Mouse (Mus musculus): Measurements from ENCODE around the gene Naa25. TPM values are rescaled to one million over a fixed set of nuclear protein-coding genes. Genes with fewer than 3 reads are reported as not detected.
"Not testable (repeated sequence)": the region's sequence is repeated elsewhere in the genome, so short reads cannot be mapped to it uniquely, and the experiment has no call there.

The Naa25 gene
- 6.2 and 10.0 TPM in 2 replicates for polyA plus RNA-seq (2012; rRNA removed)

DNA sequence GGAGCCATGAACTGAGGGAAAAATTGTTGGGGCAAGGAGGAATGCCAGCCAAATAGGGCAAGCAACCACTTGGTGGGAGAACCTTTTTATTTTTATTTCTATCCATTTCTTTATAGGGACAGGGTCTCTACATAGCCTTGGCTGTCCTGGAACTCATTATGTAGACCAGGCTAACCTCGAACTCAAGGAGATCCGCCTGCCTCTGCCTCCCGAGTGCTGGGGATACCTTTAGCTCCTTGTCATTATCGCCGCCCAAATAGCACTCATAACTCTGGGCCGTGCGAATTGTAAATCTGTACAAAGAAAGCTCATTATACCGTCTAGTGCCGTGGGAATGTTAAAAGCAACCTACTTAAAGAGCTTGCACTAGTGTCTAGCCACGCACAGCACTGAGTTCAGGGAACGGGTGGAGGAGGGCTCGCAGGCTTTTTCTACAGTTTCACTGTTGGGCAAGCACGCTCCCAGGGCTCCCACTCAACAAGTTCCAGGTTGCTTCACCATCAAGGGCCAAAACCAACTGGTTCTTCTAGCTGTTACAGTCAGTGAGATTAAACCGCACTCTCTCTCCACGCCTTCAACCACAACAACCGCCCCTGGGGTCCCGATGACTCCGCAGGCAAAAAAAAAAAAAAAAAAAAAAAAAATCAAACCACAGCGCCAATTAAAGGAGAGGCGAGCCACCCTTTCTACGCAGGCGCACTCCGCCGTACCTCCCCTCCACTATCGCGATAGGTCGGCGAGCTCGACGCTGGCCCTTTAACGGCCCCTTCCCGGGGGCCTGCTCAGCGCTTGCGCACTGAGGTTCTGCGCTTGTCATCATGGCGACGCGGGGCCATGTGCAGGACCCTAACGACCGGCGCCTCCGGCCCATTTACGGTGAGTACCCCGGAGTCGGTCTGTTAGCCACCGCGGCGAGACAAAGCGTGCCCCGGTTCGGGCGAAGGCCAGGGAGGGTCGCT, at the start of gene Naa25:
TSS of gene Naa25 (plus strand) at position 750 of the 959 bp plus-strand sequence.
- peak; percentile 65; the same call in 1 of the 2 replicates for TF ChIP-seq POLR2A (IDR thresholded peaks at IDR 0.05; ENCODE audit: borderline replicate concordance, extremely low read depth, low read depth, low read length)
- TF ChIP-seq CTCF (IDR thresholded peaks at IDR 0.05; ENCODE audit: insufficient read depth, low read length): no peak
- H3K4me3 ChIP-seq (replicated peaks; ENCODE audit: extremely low read depth, low read depth, low read length): peak within 1 kb of the TSS; percentile 96
- DNase-seq: peak; percentile 93
- WGBS: 6% methylated on average over 53 of the region's 53 CpGs
- H3K4me1 ChIP-seq (ENCODE audit: control insufficient read depth, insufficient read depth, low read length): peaks cover 10% of the 10 kb centered on the region; the same call in 1 of the 2 replicates

DNA sequence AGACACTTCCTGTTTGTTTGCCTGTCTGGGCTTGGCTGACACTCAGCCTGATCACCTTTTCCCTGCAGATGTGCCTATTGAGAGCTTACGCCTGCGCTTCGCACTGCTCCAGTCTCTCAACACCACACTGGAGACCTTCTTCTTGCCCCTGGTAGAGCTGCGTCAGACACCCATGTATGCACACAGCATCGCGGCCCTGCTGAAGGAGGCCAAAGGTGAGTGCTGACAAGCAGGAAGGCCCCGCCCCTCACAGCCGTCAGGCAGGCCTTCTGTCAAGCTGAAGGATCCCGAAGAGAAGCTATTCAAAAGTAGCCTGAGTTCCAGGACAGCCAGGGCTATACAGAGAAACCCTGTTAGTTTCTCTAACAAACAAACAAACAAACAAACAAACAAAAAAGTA, 38.5 kb upstream of the Naa25 start:
- DNase-seq: no peak
- 61% methylated on average over 9 of the region's 9 CpGs for WGBS

GRCm38 (mm10) chr5:121361696-121362095, 36.0 kb upstream of the Naa25 start:
- 78% methylated on average over 5 of the region's 5 CpGs for WGBS
- DNase-seq: no peak
- Histone ChIP-seq H3K4me3 (replicated peaks; ENCODE audit: extremely low read depth, low read depth, low read length) (no peak overlapping the region), H3K4me1 (ENCODE audit: control insufficient read depth, insufficient read depth, low read length) (no peaks in the 10 kb centered on the region)
- no peak for TF ChIP-seq POLR2A (IDR thresholded peaks at IDR 0.05; ENCODE audit: borderline replicate concordance, extremely low read depth, low read depth, low read length)
- TF ChIP-seq CTCF (IDR thresholded peaks at IDR 0.05; ENCODE audit: insufficient read depth, low read length): no peak

More for the DNA sequence above, 38.5 kb upstream of the Naa25 start:
- Histone ChIP-seq H3K4me1 (ENCODE audit: control insufficient read depth, insufficient read depth, low read length) (no peaks in the 10 kb centered on the region), H3K4me3 (replicated peaks; ENCODE audit: extremely low read depth, low read depth, low read length) (no peak overlapping the region)
- TF ChIP-seq CTCF (IDR thresholded peaks at IDR 0.05; ENCODE audit: insufficient read depth, low read length): no peak
- no peak for TF ChIP-seq POLR2A (IDR thresholded peaks at IDR 0.05; ENCODE audit: borderline replicate concordance, extremely low read depth, low read depth, low read length)

DNA sequence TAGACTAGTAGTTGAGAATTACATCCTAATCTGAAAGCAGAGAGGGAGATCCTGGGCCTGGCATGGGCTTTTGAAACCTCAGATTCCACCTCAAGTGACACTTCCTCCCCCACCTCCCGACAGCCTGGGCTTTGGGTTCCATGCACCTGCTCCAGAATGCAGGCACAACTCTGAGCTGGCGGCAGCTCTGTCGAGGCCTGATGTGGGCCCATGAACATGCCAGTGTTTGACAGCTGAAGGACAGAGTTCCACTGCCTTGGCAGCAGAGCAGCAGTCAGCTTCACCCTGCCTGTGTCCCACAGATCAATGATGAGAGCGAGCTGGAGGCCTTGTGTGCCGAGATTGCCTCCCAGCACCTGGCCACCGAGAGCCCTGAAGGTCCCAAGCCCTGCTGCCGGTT, 34.3 kb upstream of the Naa25 start:
- WGBS: 87% methylated on average over 7 of the region's 7 CpGs
- Histone ChIP-seq H3K4me1 (ENCODE audit: control insufficient read depth, insufficient read depth, low read length) (no peaks in the 10 kb centered on the region), H3K4me3 (replicated peaks; ENCODE audit: extremely low read depth, low read depth, low read length) (no peak overlapping the region)
- no peak for TF ChIP-seq CTCF (IDR thresholded peaks at IDR 0.05; ENCODE audit: insufficient read depth, low read length)
- TF ChIP-seq POLR2A (IDR thresholded peaks at IDR 0.05; ENCODE audit: borderline replicate concordance, extremely low read depth, low read depth, low read length): no peak
- DNase-seq: no peak

DNA sequence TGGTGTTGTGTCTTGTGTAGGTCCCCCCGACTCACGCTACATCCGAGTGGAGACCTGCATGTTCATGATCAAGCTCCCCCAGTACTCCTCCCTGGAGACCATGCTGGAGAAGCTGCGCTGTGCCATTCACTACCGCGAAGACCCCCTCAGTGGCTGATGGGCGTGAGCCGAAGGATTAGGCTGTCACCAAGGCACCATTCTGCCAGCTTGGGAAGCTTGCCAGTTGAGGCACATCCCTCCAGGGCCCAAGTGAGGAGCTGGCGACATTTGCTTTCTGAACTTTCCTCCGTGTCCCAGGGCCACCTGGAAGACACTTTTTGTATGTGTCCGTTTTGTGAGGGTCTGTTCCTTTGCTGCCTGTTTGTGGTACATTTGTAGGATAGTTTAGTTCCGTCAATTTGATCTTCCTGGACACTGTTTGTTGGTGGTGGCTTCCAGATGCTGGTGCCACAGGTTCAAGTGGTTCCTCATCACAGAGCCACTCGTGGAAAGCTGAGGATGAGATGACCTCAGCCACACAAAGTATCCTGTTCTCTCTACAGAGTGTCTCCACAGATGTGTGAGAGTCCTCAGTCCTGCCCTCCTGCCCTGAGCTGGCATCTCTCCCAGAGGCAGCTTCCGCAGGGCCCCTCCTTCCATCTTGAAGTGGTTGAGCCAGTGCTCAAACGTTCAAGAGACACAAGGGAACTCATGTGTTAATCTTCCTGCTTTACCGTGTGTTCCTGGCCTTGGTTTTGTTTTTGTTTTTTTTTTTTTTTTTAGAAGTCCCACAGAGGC, 31.1 kb upstream of the Naa25 start:
- WGBS: 70% methylated on average over 16 of the region's 16 CpGs
- Histone ChIP-seq H3K4me1 (ENCODE audit: control insufficient read depth, insufficient read depth, low read length) (no peaks in the 10 kb centered on the region), H3K4me3 (replicated peaks; ENCODE audit: extremely low read depth, low read depth, low read length) (no peak overlapping the region)
- no peak for DNase-seq
- TF ChIP-seq POLR2A (IDR thresholded peaks at IDR 0.05; ENCODE audit: borderline replicate concordance, extremely low read depth, low read depth, low read length) (no peak), CTCF (IDR thresholded peaks at IDR 0.05; ENCODE audit: insufficient read depth, low read length) (no peak)

DNA sequence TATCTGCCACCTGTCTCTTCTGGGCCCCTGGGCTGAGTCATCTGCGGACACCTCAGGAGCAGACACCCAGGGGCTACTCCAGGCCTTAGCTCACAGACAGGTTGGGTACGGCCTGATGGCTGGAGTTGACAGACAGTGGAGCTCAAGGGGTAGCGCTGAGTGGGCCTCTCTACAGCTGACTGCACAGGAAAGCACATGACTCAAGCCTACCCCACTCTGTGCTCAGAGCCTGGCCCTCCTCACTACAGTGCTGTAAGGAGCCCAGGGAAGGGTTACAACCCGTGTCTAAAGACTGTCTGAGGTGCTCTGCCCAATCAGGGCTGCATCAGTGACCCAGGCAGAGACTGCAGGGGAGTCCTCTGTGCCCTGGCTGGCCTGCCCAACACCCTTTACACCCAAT, 30.5 kb upstream of the Naa25 start:
- no peak for TF ChIP-seq CTCF (IDR thresholded peaks at IDR 0.05; ENCODE audit: insufficient read depth, low read length)
- no peak for TF ChIP-seq POLR2A (IDR thresholded peaks at IDR 0.05; ENCODE audit: borderline replicate concordance, extremely low read depth, low read depth, low read length)
- no peak for DNase-seq
- H3K4me1 ChIP-seq (ENCODE audit: control insufficient read depth, insufficient read depth, low read length): no peaks in the 10 kb centered on the region
- 79% methylated on average over 4 of the region's 4 CpGs for WGBS
- H3K4me3 ChIP-seq (replicated peaks; ENCODE audit: extremely low read depth, low read depth, low read length): no peak overlapping the region

DNA sequence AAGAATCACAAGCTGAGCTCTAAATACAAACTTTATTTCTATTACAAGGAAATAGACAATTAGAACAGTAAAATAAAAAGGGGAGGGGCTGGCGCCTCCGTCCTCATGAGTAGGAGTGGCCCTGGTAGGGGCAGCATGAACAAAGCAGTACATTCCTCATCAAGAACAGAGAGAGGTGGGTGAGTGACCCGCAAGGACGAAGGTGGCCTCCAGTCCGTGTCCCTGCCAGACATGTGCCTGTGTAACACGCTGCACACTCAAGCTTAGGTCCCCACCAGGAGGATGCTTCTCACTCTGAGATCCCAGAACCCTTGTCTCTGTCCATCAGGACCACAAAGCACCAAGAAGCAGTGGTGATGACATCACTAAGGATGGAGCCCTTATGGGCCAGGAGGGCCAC, 26.0 kb upstream of the Naa25 start:
- no peak for TF ChIP-seq POLR2A (IDR thresholded peaks at IDR 0.05; ENCODE audit: borderline replicate concordance, extremely low read depth, low read depth, low read length)
- TF ChIP-seq CTCF (IDR thresholded peaks at IDR 0.05; ENCODE audit: insufficient read depth, low read length): no peak
- no peaks in the 10 kb centered on the region for H3K4me1 ChIP-seq (ENCODE audit: control insufficient read depth, insufficient read depth, low read length)
- DNase-seq: no peak
- H3K4me3 ChIP-seq (replicated peaks; ENCODE audit: extremely low read depth, low read depth, low read length): no peak overlapping the region
- WGBS: 87% methylated on average over 6 of the region's 6 CpGs

DNA sequence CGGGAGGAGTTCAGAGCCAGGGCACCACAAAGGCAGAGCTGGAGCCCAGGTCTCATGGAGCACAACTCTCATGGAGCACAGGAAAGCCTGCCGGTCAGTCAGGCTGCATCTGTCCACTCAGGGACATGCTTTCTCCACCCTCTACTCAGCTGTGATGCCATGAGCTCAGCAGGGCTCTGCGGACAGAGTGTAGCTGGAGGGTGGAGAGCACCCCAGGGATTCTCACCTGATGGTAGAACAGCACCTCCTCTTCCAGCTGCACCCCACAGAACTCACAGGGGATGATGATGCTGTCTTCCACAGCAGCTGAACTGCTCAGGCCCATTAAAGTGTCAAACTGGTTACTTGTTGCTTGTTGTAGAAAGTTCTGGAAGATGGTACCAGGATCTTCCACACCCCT, 22.9 kb upstream of the Naa25 start:
- H3K4me1 ChIP-seq (ENCODE audit: control insufficient read depth, insufficient read depth, low read length): no peaks in the 10 kb centered on the region
- TF ChIP-seq CTCF (IDR thresholded peaks at IDR 0.05; ENCODE audit: insufficient read depth, low read length): no peak
- WGBS: 88% methylated on average over 3 of the region's 3 CpGs

GRCm38 (mm10) chr5:121376972-121377371, 20.8 kb upstream of the Naa25 start:
- not testable (repeated sequence) for DNase-seq; H3K4me3 ChIP-seq (replicated peaks; ENCODE audit: extremely low read depth, low read depth, low read length); H3K4me1 ChIP-seq (ENCODE audit: control insufficient read depth, insufficient read depth, low read length)
- TF ChIP-seq CTCF (IDR thresholded peaks at IDR 0.05; ENCODE audit: insufficient read depth, low read length): peak; percentile 8; the same call in 1 of the 2 replicates
- 75% methylated on average over 5 of the region's 5 CpGs for WGBS

More for the DNA sequence above, 22.9 kb upstream of the Naa25 start:
- H3K4me3 ChIP-seq (replicated peaks; ENCODE audit: extremely low read depth, low read depth, low read length): no peak overlapping the region
- DNase-seq: no peak

Data from lung, adult 2 months (tissue).